Mouse (Mus musculus) kidney, embryonic 14.5 days (tissue): ENCODE results near the gene Pld1. TPM values are rescaled to one million over a fixed set of nuclear protein-coding genes. Genes with fewer than 3 reads are reported as not detected.

Source experiments
- ATAC-seq: fragments of 200-750 bp; cut with Nextera tagmentation; 2 replicates; pipeline ENCODE4 v1.8.0; 2017; ENCODE audit warnings: moderate number of reproducible peaks, mild to moderate bottlenecking, moderate TSS enrichment, moderate library complexity; ENCODE audit not compliant: low FRiP score, low TSS enrichment
- H3K27ac ChIP-seq: fragments of 300-500 bp; sonication (generic); 2 replicates; pipeline ENCODE4 v1.5.1; 2014; ENCODE audit warnings: low read depth, mild to moderate bottlenecking, low read length, moderate library complexity, mixed read lengths
- H3K27me3 ChIP-seq: fragments of 300-500 bp; sonication (generic); 2 replicates; pipeline ENCODE4 v1.6.1; 2014; ENCODE audit warnings: mild to moderate bottlenecking, low read length; ENCODE audit not compliant: control insufficient read depth, insufficient read depth
- H3K36me3 ChIP-seq: fragments of 300-500 bp; sonication (generic); 2 replicates; pipeline ENCODE4 v1.6.1; 2014; ENCODE audit warnings: low read length, mixed read lengths; ENCODE audit not compliant: control insufficient read depth, insufficient read depth
- H3K4me1 ChIP-seq: fragments of 300-500 bp; sonication (generic); 2 replicates; pipeline ENCODE4 v1.6.1; 2014; ENCODE audit warnings: low read length, mixed read lengths; ENCODE audit not compliant: control insufficient read depth, insufficient read depth
- H3K4me2 ChIP-seq: fragments of 300-500 bp; sonication (generic); replicated peaks from 2 replicates; pipeline ENCODE4 v1.6.1; 2014; ENCODE audit warnings: low read depth, mild to moderate bottlenecking, low read length
- H3K4me3 ChIP-seq: fragments of 300-500 bp; sonication (generic); 2 replicates; pipeline ENCODE4 v1.5.1; 2014; ENCODE audit warnings: mild to moderate bottlenecking, low read length
- H3K9ac ChIP-seq: fragments of 300-500 bp; sonication (generic); 2 replicates; pipeline ENCODE4 v1.6.1; 2014; ENCODE audit warnings: low read depth, mild to moderate bottlenecking, low read length, moderate library complexity
- H3K9me3 ChIP-seq: fragments of 300-500 bp; sonication (generic); 2 replicates; pipeline ENCODE4 v1.6.1; 2016; ENCODE audit warnings: low read length; ENCODE audit not compliant: control insufficient read depth
- WGBS: fragments of 180-500 bp; shearing (Covaris S2); extraction: QIAGEN DNeasy Blood & Tissue Kit; methylation state at CpG from one replicate; pipeline ENCODE4 v1.1.7; 2014; 5-methylcytosine and 5-hydroxymethylcytosine counted together
- polyA plus RNA-seq: library from polyadenylated mRNA; unstranded; fragments of >200 nt; fragmentation: Nextera tagmentation; extraction: Ambion mirVana; gene quantifications from 2 replicates; pipeline ENCODE4 v1.2.1, GENCODE M21; 2014

The Pld1 gene
- polyA plus RNA-seq, 1 experiment from 2014 or later: 4.8 TPM

DNA sequence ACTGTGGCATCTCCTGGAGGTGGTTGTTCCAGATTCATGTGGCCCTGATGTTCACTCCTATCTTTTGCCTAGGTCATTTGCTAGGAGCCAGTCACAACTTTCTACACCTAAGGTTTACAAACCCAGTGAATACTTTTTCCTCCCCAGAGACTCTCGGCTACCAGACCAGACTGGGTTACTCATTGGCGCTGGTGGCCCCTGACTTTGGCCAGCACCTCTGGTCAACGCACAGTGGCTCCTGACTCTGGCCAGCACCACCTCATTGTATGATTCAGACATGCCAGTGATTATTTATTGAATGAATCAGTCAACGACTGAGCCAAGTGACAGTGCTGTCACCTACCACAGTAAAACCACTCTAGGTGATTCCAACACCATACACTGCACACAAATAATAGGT is 103.9 kb downstream of the Pld1 start:
- Histone ChIP-seq H3K4me3 (no peak overlapping the region), H3K27ac (no peak overlapping the region), H3K4me1 (peaks cover 5% of the 10 kb centered on the region; the same call in 1 of the 2 replicates), H3K4me2 (no peak overlapping the region), H3K9me3 (no peaks in the 10 kb centered on the region), H3K36me3 (no peaks in the 10 kb centered on the region), H3K27me3 (no peaks in the 10 kb centered on the region), H3K9ac (no peak overlapping the region)
- WGBS: 93% methylated on average over 4 of the region's 4 CpGs
- ATAC-seq: no peak

DNA sequence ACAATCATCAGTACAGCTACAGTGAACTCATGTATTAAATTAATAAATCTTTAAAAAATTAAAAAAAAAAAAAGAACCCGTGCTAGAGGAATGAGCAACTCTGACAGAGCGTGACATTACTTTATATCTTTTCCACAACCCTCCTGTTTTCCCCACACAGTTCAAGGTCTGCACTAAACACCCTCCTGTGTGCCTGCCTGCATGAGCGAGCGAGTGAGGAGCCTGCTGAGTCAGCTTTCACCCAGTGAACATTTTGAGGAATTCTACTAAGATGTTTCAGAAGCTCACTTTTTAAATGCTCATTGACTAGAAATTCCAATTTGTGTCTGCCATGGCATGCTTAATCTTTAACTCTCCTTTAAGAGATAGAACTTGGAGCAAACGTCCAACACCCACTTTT is 109.1 kb downstream of the Pld1 start:
- H3K36me3 ChIP-seq: no peaks in the 10 kb centered on the region
- H3K27me3 ChIP-seq: no peaks in the 10 kb centered on the region
- H3K27ac ChIP-seq: no peak overlapping the region
- no peaks in the 10 kb centered on the region for H3K4me1 ChIP-seq
- H3K9ac ChIP-seq: no peak overlapping the region
- no peak for ATAC-seq
- H3K4me2 ChIP-seq: no peak overlapping the region
- 66% methylated on average over 5 of the region's 5 CpGs for WGBS
- no peaks in the 10 kb centered on the region for H3K9me3 ChIP-seq
- no peak overlapping the region for H3K4me3 ChIP-seq

DNA sequence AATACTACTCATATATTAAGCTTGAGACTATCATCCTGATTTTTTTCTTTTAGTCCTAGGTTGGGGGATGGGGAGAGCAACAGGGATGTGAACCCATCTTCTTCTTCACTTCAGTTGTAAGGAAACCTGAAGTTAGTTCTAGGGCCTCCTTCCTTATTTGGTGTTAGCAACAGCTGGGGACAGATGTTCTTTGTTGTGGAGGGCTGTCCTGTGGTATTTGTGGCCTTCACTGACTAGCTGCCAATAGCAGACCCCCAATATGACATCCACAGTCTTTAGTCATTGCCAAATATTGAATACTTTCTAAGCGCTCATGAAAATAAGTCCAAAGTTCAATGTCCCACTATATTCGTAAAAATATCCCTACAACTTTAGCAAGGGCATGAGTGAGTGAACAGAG is 111.0 kb downstream of the Pld1 start:
- H3K4me1 ChIP-seq: no peaks in the 10 kb centered on the region
- no peaks in the 10 kb centered on the region for H3K9me3 ChIP-seq
- no peaks in the 10 kb centered on the region for H3K36me3 ChIP-seq
- H3K9ac ChIP-seq: no peak overlapping the region
- WGBS: 86% methylated on average over 2 of the region's 2 CpGs
- no peak overlapping the region for H3K4me2 ChIP-seq
- ATAC-seq: no peak
- no peaks in the 10 kb centered on the region for H3K27me3 ChIP-seq
- H3K4me3 ChIP-seq: no peak overlapping the region
- no peak overlapping the region for H3K27ac ChIP-seq

DNA sequence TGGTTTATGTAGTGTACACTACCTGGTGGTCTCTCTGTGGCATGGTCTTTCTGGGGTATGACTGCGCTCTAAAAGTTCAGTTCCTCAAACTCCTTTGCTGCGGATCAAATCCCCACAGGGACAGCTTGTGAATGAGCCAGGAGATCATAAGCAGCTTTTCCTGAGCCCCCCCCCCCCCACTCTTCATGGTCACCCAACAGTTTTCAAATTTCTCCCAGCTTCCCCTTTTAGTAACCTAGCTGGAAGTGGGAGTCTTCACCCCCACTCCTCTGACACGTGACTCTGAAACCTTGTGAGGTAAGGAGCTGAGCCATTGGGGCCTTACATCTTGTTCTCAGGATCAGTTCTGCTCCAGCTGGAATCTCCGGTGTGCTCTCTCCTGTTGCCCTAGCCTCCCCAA is 114.6 kb downstream of the Pld1 start:
- Histone ChIP-seq H3K4me3 (no peak overlapping the region), H3K4me2 (no peak overlapping the region), H3K36me3 (no peaks in the 10 kb centered on the region), H3K27ac (no peak overlapping the region), H3K9ac (no peak overlapping the region), H3K9me3 (no peaks in the 10 kb centered on the region), H3K4me1 (no peaks in the 10 kb centered on the region), H3K27me3 (no peaks in the 10 kb centered on the region)
- ATAC-seq: no peak
- WGBS: 76% methylated on average over 4 of the region's 4 CpGs

DNA sequence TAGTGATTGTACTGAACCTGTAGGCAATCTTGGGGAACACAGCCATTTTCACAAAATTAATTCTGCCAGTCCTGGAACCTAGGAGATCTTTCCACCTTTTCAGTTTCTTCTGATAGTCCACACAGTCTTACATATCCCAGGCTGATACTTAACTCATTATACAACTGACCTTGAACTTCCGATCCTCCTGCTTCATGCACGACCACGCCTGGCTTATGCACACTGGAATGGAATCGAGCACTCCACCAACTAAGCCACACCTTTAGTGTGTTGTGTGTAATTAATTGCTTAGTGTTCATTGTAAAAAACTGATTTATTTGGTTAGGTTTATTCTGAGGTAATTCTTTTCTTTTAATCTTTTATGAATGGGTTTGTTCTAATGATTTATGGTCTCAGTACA is 122.2 kb downstream of the Pld1 start:
- H3K4me2 ChIP-seq: no peak overlapping the region
- H3K9ac ChIP-seq: no peak overlapping the region
- no peak overlapping the region for H3K27ac ChIP-seq
- 65% methylated on average over 4 of the region's 4 CpGs for whole genome bisulfite sequencing
- H3K36me3 ChIP-seq: no peaks in the 10 kb centered on the region
- H3K4me1 ChIP-seq: no peaks in the 10 kb centered on the region
- H3K9me3 ChIP-seq: no peaks in the 10 kb centered on the region
- no peak for ATAC-seq
- no peak overlapping the region for H3K4me3 ChIP-seq
- no peaks in the 10 kb centered on the region for H3K27me3 ChIP-seq

DNA sequence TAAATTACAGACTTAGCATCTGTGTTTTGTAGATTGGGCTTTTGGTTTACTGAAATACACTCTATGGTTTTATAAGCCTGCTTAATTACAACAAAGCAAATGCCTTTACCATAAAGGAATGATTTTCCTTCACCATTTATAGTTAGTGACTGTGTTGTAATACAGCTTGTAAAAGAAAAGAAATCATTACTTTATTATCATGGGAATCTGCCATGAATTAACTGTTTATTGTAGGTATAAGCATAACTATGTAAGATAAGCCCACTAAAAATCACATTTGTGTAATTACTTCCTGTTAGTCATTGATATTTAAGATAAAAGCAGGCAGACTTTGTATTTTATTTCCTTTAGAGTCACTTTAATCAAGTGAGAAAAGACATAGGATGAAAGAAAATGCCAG is 122.7 kb downstream of the Pld1 start:
- H3K9me3 ChIP-seq: no peaks in the 10 kb centered on the region
- no peak for ATAC-seq

DNA sequence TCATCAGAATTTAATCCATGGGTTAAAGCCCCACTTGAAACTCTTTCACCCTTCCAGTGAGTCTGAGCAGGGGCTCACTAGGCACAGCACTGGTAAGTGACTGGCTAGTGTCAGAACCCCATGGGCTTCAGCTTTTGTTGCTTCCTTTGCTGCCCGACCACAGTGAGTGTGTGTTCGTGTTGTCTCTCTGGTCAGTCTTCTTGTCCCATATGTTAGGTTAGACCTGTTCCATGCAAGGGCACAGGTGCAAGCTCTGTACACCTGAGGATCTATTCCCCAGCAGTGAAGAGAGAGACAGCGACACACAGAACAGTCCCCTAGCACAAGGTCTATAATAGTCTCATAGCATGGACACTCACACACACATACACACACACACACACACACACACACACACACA is 140.7 kb downstream of the Pld1 start:
- no peak overlapping the region for H3K9ac ChIP-seq
- H3K36me3 ChIP-seq: no peaks in the 10 kb centered on the region
- no peak for ATAC-seq
- H3K27me3 ChIP-seq: no peaks in the 10 kb centered on the region
- H3K9me3 ChIP-seq: 0 out of 2 replicates have a peak, but pooled peaks cover 3% of the 10 kb centered on the region
- H3K4me3 ChIP-seq: no peak overlapping the region
- no peak overlapping the region for H3K27ac ChIP-seq
- no peaks in the 10 kb centered on the region for H3K4me1 ChIP-seq
- WGBS: 76% methylated on average over 3 of the region's 3 CpGs
- H3K4me2 ChIP-seq: no peak overlapping the region

More for the DNA sequence above, 122.7 kb downstream of the Pld1 start:
- no peaks in the 10 kb centered on the region for H3K27me3 ChIP-seq
- no peak overlapping the region for H3K4me2 ChIP-seq
- H3K36me3 ChIP-seq: no peaks in the 10 kb centered on the region
- H3K27ac ChIP-seq: no peak overlapping the region
- H3K9ac ChIP-seq: no peak overlapping the region
- H3K4me1 ChIP-seq: no peaks in the 10 kb centered on the region
- H3K4me3 ChIP-seq: no peak overlapping the region

DNA sequence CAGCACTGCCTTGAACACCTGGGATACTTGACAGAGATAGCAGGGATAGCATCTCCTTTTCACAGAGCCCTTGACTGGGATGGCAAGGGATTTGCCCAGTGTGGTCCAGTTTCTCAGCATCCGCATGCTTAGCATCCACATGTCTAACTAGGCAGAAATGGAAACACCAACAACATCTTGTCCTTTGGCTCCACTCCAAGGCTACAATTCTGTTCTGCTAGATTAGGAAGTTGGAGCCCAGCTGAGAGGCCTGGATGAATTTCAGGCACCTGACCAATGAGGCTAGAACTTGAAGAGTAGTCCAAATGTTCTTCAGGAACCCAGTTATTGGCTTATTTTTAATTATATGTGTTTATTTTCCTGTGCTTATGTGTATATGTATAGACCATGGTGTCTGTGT is 141.6 kb downstream of the Pld1 start:
- Histone ChIP-seq H3K9me3 (0 out of 2 replicates have a peak, but pooled peaks cover 3% of the 10 kb centered on the region), H3K4me1 (no peaks in the 10 kb centered on the region), H3K4me2 (no peak overlapping the region), H3K27me3 (no peaks in the 10 kb centered on the region), H3K9ac (no peak overlapping the region), H3K27ac (no peak overlapping the region), H3K36me3 (no peaks in the 10 kb centered on the region), H3K4me3 (no peak overlapping the region)
- ATAC-seq: no peak
- WGBS: 88% methylated on average over 1 of the region's 1 CpGs

DNA sequence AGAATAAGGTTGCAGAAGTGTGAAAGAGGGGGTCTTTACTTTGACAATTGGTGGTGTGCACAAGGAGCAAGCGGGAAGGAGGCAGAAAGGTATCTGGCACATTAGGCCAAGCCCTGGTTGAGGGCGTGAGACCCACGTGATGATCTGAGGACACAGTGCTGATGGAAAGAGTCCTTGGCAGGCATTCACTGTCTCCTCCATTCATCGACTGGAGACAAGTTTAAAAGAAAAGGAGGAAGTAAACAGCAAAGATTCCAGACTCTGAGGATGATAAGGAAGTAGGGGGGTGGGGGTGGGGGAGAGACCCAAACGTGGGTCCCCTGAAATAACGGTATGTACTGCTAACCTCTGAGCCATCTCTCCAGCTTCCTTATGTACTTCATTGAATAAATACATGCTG is 142.5 kb downstream of the Pld1 start:
- no peaks in the 10 kb centered on the region for H3K27me3 ChIP-seq

DNA sequence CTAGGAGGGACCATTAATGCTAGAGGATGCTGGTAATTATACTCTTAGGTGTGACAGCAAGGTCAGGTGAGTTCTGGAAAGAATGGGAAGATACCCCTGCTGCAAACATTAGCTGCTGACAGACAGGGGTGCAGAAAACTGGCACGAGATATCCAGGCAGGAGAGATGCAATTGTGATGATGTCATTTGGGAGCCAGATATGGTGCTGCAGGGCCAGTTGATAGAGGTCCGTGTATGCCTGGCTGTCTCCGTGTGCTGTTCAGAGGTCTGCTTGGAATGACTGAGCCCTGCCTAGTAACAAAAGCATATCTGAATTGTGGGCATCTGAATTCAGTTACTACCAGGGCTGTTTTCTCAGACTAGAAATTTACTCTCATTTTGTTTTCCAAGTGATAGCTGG is 144.7 kb downstream of the Pld1 start:
- Histone ChIP-seq H3K36me3 (no peaks in the 10 kb centered on the region), H3K4me3 (no peak overlapping the region), H3K4me1 (no peaks in the 10 kb centered on the region), H3K27ac (no peak overlapping the region), H3K27me3 (no peaks in the 10 kb centered on the region), H3K9ac (no peak overlapping the region), H3K4me2 (no peak overlapping the region), H3K9me3 (no peaks in the 10 kb centered on the region)
- WGBS: 88% methylated on average over 3 of the region's 3 CpGs
- ATAC-seq: no peak

More for the DNA sequence above, 142.5 kb downstream of the Pld1 start:
- Histone ChIP-seq H3K9me3 (0 out of 2 replicates have a peak, but pooled peaks cover 3% of the 10 kb centered on the region), H3K4me3 (no peak overlapping the region), H3K4me2 (no peak overlapping the region), H3K9ac (no peak overlapping the region), H3K4me1 (no peaks in the 10 kb centered on the region), H3K36me3 (no peaks in the 10 kb centered on the region), H3K27ac (no peak overlapping the region)
- no peak for ATAC-seq
- WGBS: 74% methylated on average over 6 of the region's 6 CpGs
